Mouse (Mus musculus) C2C12 (cell line): ENCODE data around the gene Glipr2. TPM values are rescaled to one million over a fixed set of nuclear protein-coding genes. Genes with fewer than 3 reads are reported as not detected.

Experiments
- H3K27me3 ChIP-seq: one replicate; pipeline ENCODE4 v1.6.1; 2011; ENCODE audit not compliant: control insufficient read depth, insufficient read depth, insufficient read length
- H3K36me3 ChIP-seq: one replicate; pipeline ENCODE4 v1.6.1; 2011; ENCODE audit not compliant: control insufficient read depth, insufficient read depth
- H3K4me3 ChIP-seq: one replicate; pipeline ENCODE4 v1.5.1; 2011; ENCODE audit warnings: mild to moderate bottlenecking, control low read depth; ENCODE audit not compliant: poor library complexity, insufficient read depth, severe bottlenecking
- H3K79me2 ChIP-seq: one replicate; pipeline ENCODE4 v1.6.1; 2011; ENCODE audit not compliant: control insufficient read depth, insufficient read depth
- H3K79me3 ChIP-seq: one replicate; pipeline ENCODE4 v1.6.1; 2011; ENCODE audit warnings: low read depth, control low read depth
- H3ac ChIP-seq: one replicate; pipeline ENCODE3; 2011; ENCODE audit warnings: low read depth; ENCODE audit not compliant: control insufficient read depth, insufficient read length
- CEBPB ChIP-seq: IDR thresholded peaks from one replicate; pipeline ENCODE4 v1.6.1; 2011; ENCODE audit warnings: low read depth, mild to moderate bottlenecking, control low read depth, moderate library complexity
- CTCF ChIP-seq: IDR thresholded peaks from one replicate; pipeline ENCODE4 v1.5.1; 2011; ENCODE audit not compliant: control insufficient read depth, insufficient read depth, insufficient read length
- FOSL1 ChIP-seq: IDR thresholded peaks from one replicate; pipeline ENCODE4 v1.8.0; 2011; ENCODE audit warnings: mild to moderate bottlenecking, low read length; ENCODE audit not compliant: poor library complexity, insufficient read depth, severe bottlenecking
- MAX ChIP-seq: IDR thresholded peaks from one replicate; pipeline ENCODE4 v1.6.1; 2011; ENCODE audit warnings: mild to moderate bottlenecking, control low read depth
- MYOD1 ChIP-seq: IDR thresholded peaks from one replicate; pipeline ENCODE4 v1.6.1; 2011; ENCODE audit warnings: low read depth; ENCODE audit not compliant: control insufficient read depth, insufficient read length
- MYOG ChIP-seq: IDR thresholded peaks from one replicate; pipeline ENCODE4 v1.6.1; 2011; ENCODE audit not compliant: control insufficient read depth, insufficient read length; ENCODE audit errors: extremely low read depth
- USF1 ChIP-seq: IDR thresholded peaks from one replicate; pipeline ENCODE4 v1.6.1; 2011; ENCODE audit warnings: low read depth, mild to moderate bottlenecking, control low read depth, moderate library complexity
- polyA plus RNA-seq: library from polyadenylated mRNA; unstranded; fragments of >200 nt; fragmentation: generic; extraction: Trizol; gene quantifications from one replicate; pipeline ENCODE4 v1.2.1, GENCODE M21; 2012; ENCODE audit warnings: missing spikeins

The Glipr2 gene
- polyA plus RNA-seq, 1 experiment, result 101 TPM

DNA sequence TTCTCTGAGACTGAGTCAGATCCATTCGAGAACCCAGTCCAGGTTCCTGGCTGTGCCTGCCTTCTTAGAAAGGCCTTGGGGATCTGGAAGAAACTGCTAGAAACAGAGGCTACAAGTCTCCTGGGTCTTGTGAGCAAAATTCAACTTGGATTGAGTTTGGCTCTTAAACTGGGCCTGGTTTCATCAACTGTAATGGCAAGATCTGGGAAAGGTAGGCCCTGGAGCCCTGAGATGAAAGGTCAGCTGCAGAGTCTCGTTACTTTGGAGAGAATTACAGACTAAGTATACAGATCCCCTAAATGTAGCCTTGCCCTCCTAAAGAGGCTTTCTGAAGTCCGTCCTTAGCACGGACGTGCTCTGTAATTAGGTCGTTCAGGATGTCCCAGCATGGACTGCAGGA is 68.4 kb downstream of the Glipr2 start:
- Histone ChIP-seq H3K4me3 (no peak overlapping the region), H3K79me2 (peaks cover 34% of the 10 kb centered on the region), H3K36me3 (peaks cover 98% of the 10 kb centered on the region), H3ac (no peak overlapping the region), H3K79me3 (peaks cover 15% of the 10 kb centered on the region), H3K27me3 (no peaks in the 10 kb centered on the region)
- no peak for TF ChIP-seq FOSL1
- no peak for TF ChIP-seq CTCF
- no peak for TF ChIP-seq MYOD1
- no peak for TF ChIP-seq USF1
- TF ChIP-seq CEBPB, result no peak
- no peak for TF ChIP-seq MAX
- TF ChIP-seq MYOG, result no peak

Other genes starting within 250 kb of the Glipr2 start
- gene Olfr71, start 247.1 kb upstream of the Glipr2 start, polyA plus RNA-seq, result not detected
- 5.0 TPM for gene Hrct1, start 230.2 kb upstream of the Glipr2 start, polyA plus RNA-seq
- gene Spaar, start 227.4 kb upstream of the Glipr2 start, polyA plus RNA-seq, result 0.11 TPM
- gene Olfr159, start 186.4 kb upstream of the Glipr2 start, polyA plus RNA-seq, result not detected
- gene Olfr156, start 133.5 kb upstream of the Glipr2 start, polyA plus RNA-seq, result not detected
- not detected for gene Olfr157, start 117.2 kb upstream of the Glipr2 start, polyA plus RNA-seq
- not detected for gene Olfr155, start 105.8 kb upstream of the Glipr2 start, polyA plus RNA-seq
- 0.61 TPM for gene Reck, start 81.9 kb upstream of the Glipr2 start, polyA plus RNA-seq
- 0.04 TPM for gene Ccin, start 26.1 kb downstream of the Glipr2 start, polyA plus RNA-seq
- 470 TPM for gene Clta, start 47.1 kb downstream of the Glipr2 start, polyA plus RNA-seq
- gene Gne, start 126.8 kb downstream of the Glipr2 start, polyA plus RNA-seq, result 15.1 TPM